Mouse (Mus musculus) spleen, adult 2 months (tissue): ENCODE data around the gene Zbtb49. TPM values are rescaled to one million over a fixed set of nuclear protein-coding genes. Genes with fewer than 3 reads are reported as not detected.

Experiments used
- DNase-seq, 2 experiments: peaks; one replicate each; pipeline versions ENCODE4 v3.0.0 to v3.0.0-alpha.2; 2012 to 2021; ENCODE audit warnings: low spot score in 2 of 2, low read depth in 1 of 2
- H3K27ac ChIP-seq: fragments of 200-500 bp; 2 replicates; pipeline ENCODE4 v1.5.1; 2012; ENCODE audit warnings: low read length, inconsistent platforms; ENCODE audit not compliant: insufficient read depth
- H3K27me3 ChIP-seq: fragments of 200-500 bp; 2 replicates; pipeline ENCODE4 v1.6.1; 2012; ENCODE audit warnings: mild to moderate bottlenecking, moderate library complexity, low read length, inconsistent platforms; ENCODE audit not compliant: control insufficient read depth, insufficient read depth
- H3K36me3 ChIP-seq: fragments of 200-500 bp; 2 replicates; pipeline ENCODE4 v1.6.1; 2012; ENCODE audit warnings: mild to moderate bottlenecking, low read length, inconsistent platforms; ENCODE audit not compliant: control insufficient read depth, insufficient read depth
- H3K4me1 ChIP-seq: fragments of 200-500 bp; 2 replicates; pipeline ENCODE4 v1.6.1; 2011; ENCODE audit warnings: inconsistent platforms; ENCODE audit not compliant: control insufficient read depth, insufficient read depth, insufficient read length
- H3K4me3 ChIP-seq: fragments of 200-500 bp; 2 replicates; pipeline ENCODE4 v1.5.1; 2011; ENCODE audit warnings: mild to moderate bottlenecking, inconsistent platforms; ENCODE audit not compliant: insufficient read depth, insufficient read length; ENCODE audit errors: extremely low read depth
- CTCF ChIP-seq: fragments of 200-500 bp; IDR thresholded peaks from 2 replicates; pipeline ENCODE4 v1.5.1; 2011; ENCODE audit warnings: mild to moderate bottlenecking, inconsistent platforms; ENCODE audit not compliant: insufficient read depth, insufficient read length, insufficient replicate concordance; ENCODE audit errors: extremely low read depth
- POLR2A ChIP-seq: fragments of 200-500 bp; IDR thresholded peaks from 2 replicates; pipeline ENCODE4 v1.6.1; 2011; ENCODE audit warnings: low read depth, low read length, inconsistent platforms
- WGBS: fragments of 180-500 bp; shearing (Covaris S2); methylation state at CpG from one replicate; pipeline ENCODE4 v1.1.7; 2018; 5-methylcytosine and 5-hydroxymethylcytosine counted together
- polyA plus RNA-seq: library from polyadenylated mRNA; depleted of rRNA; stranded (reverse); fragments of >200 nt; gene quantifications from 2 replicates; pipeline ENCODE4 v1.2.3, GENCODE M21; 2012

Gene Zbtb49
- polyA plus RNA-seq, 1 experiment: 17.2 TPM

GRCm38 (mm10) chr5:38173766-38174165 lies 46.5 kb downstream of the Zbtb49 start:
- TF ChIP-seq CTCF: no peak
- TF ChIP-seq POLR2A: no peak
- no peaks in the 10 kb centered on the region for H3K4me1 ChIP-seq
- no peak for DNase-seq
- no peak overlapping the region for H3K4me3 ChIP-seq
- WGBS: 45% methylated on average over 5 of the region's 5 CpGs
- H3K36me3 ChIP-seq: no peaks in the 10 kb centered on the region
- H3K27me3 ChIP-seq: no peaks in the 10 kb centered on the region
- no peak overlapping the region for H3K27ac ChIP-seq

- no peak for DNase-seq
- Histone ChIP-seq H3K27ac (no peak overlapping the region), H3K27me3 (no peaks in the 10 kb centered on the region), H3K4me3 (no peak overlapping the region), H3K4me1 (no peaks in the 10 kb centered on the region), H3K36me3 (no peaks in the 10 kb centered on the region)
- TF ChIP-seq CTCF (no peak), POLR2A (no peak)
- WGBS: 81% methylated on average over 11 of the region's 11 CpGs
Measured at GRCm38 (mm10) chr5:38168497-38168896, 51.8 kb downstream of the Zbtb49 start.

- WGBS: 18% methylated on average over 35 of the region's 35 CpGs
- peaks cover 2% of the 10 kb centered on the region; the same call in 1 of the 2 replicates for H3K4me1 ChIP-seq
- peaks cover 2% of the 10 kb centered on the region; the same call in 1 of the 2 replicates for H3K27me3 ChIP-seq
- H3K4me3 ChIP-seq: peak within 1 kb of the TSS; percentile 33; the same call in 1 of the 2 replicates
- no peaks in the 10 kb centered on the region for H3K36me3 ChIP-seq
- TF ChIP-seq POLR2A: no peak
- TF ChIP-seq CTCF: no peak
- no peak within 1 kb of the TSS for H3K27ac ChIP-seq
- no peak for DNase-seq
Measured at GRCm38 (mm10) chr5:38159634-38160413, 60.4 kb downstream of the Zbtb49 start, which contains the start of gene Nsg1. Nsg1 (minus strand) TSS chr5:38159907.

GRCm38 (mm10) chr5:38158947-38159633 lies 61.2 kb downstream of the Zbtb49 start:
- peaks cover 2% of the 10 kb centered on the region; the same call in 1 of the 2 replicates for H3K4me1 ChIP-seq
- no peak for DNase-seq
- peak overlapping the region; percentile 33; the same call in 1 of the 2 replicates for H3K4me3 ChIP-seq
- no peaks in the 10 kb centered on the region for H3K36me3 ChIP-seq
- TF ChIP-seq CTCF (no peak), POLR2A (no peak)
- WGBS: 2% methylated on average over 79 of the region's 79 CpGs
- H3K27me3 ChIP-seq: peaks cover 2% of the 10 kb centered on the region; the same call in 1 of the 2 replicates
- no peak overlapping the region for H3K27ac ChIP-seq

- DNase-seq: no peak
- Histone ChIP-seq H3K27ac (no peak overlapping the region), H3K36me3 (no peaks in the 10 kb centered on the region), H3K4me3 (no peak overlapping the region; the same call in 1 of the 2 replicates), H3K27me3 (peaks cover 2% of the 10 kb centered on the region; the same call in 1 of the 2 replicates), H3K4me1 (peaks cover 2% of the 10 kb centered on the region; the same call in 1 of the 2 replicates)
- WGBS: 9% methylated on average over 17 of the region's 17 CpGs
- TF ChIP-seq CTCF: no peak
Measured at GRCm38 (mm10) chr5:38158501-38158946, 61.7 kb downstream of the Zbtb49 start.

GRCm38 (mm10) chr5:38157481-38158020 lies 62.7 kb downstream of the Zbtb49 start:
- TF ChIP-seq POLR2A: no peak
- TF ChIP-seq CTCF: no peak
- no peak for DNase-seq
- 84% methylated on average over 9 of the region's 9 CpGs for WGBS
- Histone ChIP-seq H3K36me3 (no peaks in the 10 kb centered on the region), H3K27ac (no peak overlapping the region), H3K27me3 (peaks cover 2% of the 10 kb centered on the region; the same call in 1 of the 2 replicates), H3K4me1 (peaks cover 2% of the 10 kb centered on the region; the same call in 1 of the 2 replicates), H3K4me3 (no peak overlapping the region)
